14 mouse cellular contexts compared by ENCODE assay signal in genomic region chr17:25723919-25724318, GRCm38 (mm10). TPM values are rescaled to one million over a fixed set of nuclear protein-coding genes. Genes with fewer than 3 reads are reported as not detected.
A peak's percentile ranks its signal among the peaks of the same experiment; 100 is the strongest.
DNase-seq lines count a peak whose midpoint lies in the region; ATAC-seq and TF ChIP-seq lines count a peak whose summit lies in the region.
"Had no signal": no experiment of that assay in that cellular context is flagged by ENCODE, and none has a peak within 500 bp of the region (broad histone marks: within the 10 kb centered on the region; RNA-seq: fewer than 3 reads in every experiment).

No protein-coding gene starts in this region.

- peaks cover 12% of the 10 kb centered on the region for H3K4me1 ChIP-seq in hindbrain, postnatal 0 days (ENCODE audit: insufficient read depth, low read length)
- H3K4me1 ChIP-seq in hindbrain, embryonic 12.5 days, result peaks cover 28% of the 10 kb centered on the region
- peaks cover 14% of the 10 kb centered on the region; the same call in 1 of the 2 replicates for H3K4me1 ChIP-seq in lung, postnatal 0 days (ENCODE audit: insufficient read depth, low read depth, low read length)

- H3K27ac ChIP-seq in hindbrain, postnatal 0 days, result no peak overlapping the region
- H3K27ac ChIP-seq in hindbrain, embryonic 12.5 days, result no peak overlapping the region
- H3K27ac ChIP-seq in lung, postnatal 0 days (ENCODE audit: low read length), result no peak overlapping the region
- H3K27ac ChIP-seq: forebrain, embryonic 15.5 days; liver, embryonic 13.5 days had no signal

- H3K36me3 ChIP-seq in hindbrain, postnatal 0 days (ENCODE audit: insufficient read depth, low read length), result no peaks in the 10 kb centered on the region
- H3K36me3 ChIP-seq in hindbrain, embryonic 12.5 days, result peaks cover 31% of the 10 kb centered on the region
- H3K36me3 ChIP-seq in lung, postnatal 0 days (ENCODE audit: insufficient read depth, low read length), result no peaks in the 10 kb centered on the region
- H3K36me3 ChIP-seq: forebrain, embryonic 15.5 days had no signal

- no peak for TF ChIP-seq EP300 in lung, postnatal 0 days (IDR thresholded peaks at IDR 0.05)

- no peaks in the 10 kb centered on the region for H3K9me3 ChIP-seq in hindbrain, postnatal 0 days (ENCODE audit: low read length)
- H3K9me3 ChIP-seq in hindbrain, embryonic 12.5 days (replicated peaks), result no peaks in the 10 kb centered on the region
- no peaks in the 10 kb centered on the region for H3K9me3 ChIP-seq in lung, postnatal 0 days (ENCODE audit: low read length)
- H3K9me3 ChIP-seq: forebrain, embryonic 15.5 days; liver, embryonic 13.5 days had no signal

- peak; percentile 14 for DNase-seq in hindbrain, postnatal 0 days (ENCODE audit: low spot score)
- no peak for DNase-seq in lung, postnatal 0 days (ENCODE audit: low spot score)
- no peak for DNase-seq in lung, postnatal 25 days (ENCODE audit: low spot score)
- DNase-seq in R1 (ENCODE audit: low read depth, low spot score), result peak; percentile 80
- DNase-seq in retina, embryonic 14.5 days (ENCODE audit: low spot score), result peak; percentile 46
- no peak for DNase-seq in thymus, postnatal 25 days
- DNase-seq in gastrocnemius, postnatal 4 days (ENCODE audit: low spot score in 2 of 2), result no peak
- DNase-seq: cerebellum, adult 9-10 months; gastrocnemius, postnatal 25 days; kidney, postnatal 14 days; liver, embryonic 13.5 days had no signal

- 79% methylated on average over 7 of the region's 7 CpGs for WGBS in hindbrain, postnatal 0 days
- 77% methylated on average over 7 of the region's 7 CpGs for WGBS in hindbrain, embryonic 12.5 days
- 73% methylated on average over 7 of the region's 7 CpGs for WGBS in lung, postnatal 0 days

- no peak overlapping the region for H3K4me2 ChIP-seq in hindbrain, postnatal 0 days (ENCODE audit: low read depth, low read length)
- H3K4me2 ChIP-seq in hindbrain, embryonic 12.5 days (replicated peaks), result no peak overlapping the region
- no peak overlapping the region for H3K4me2 ChIP-seq in lung, postnatal 0 days (replicated peaks; ENCODE audit: low read depth, low read length)
- H3K4me2 ChIP-seq: forebrain, embryonic 15.5 days; liver, embryonic 13.5 days had no signal

- H3K27me3 ChIP-seq in hindbrain, postnatal 0 days (ENCODE audit: insufficient read depth, low read length), result no peaks in the 10 kb centered on the region
- no peaks in the 10 kb centered on the region for H3K27me3 ChIP-seq in hindbrain, embryonic 12.5 days
- H3K27me3 ChIP-seq in lung, postnatal 0 days (replicated peaks; ENCODE audit: insufficient read depth, low read length), result no peaks in the 10 kb centered on the region
- H3K27me3 ChIP-seq: forebrain, embryonic 15.5 days; liver, embryonic 13.5 days had no signal

- peak; percentile 44 for TF ChIP-seq CTCF in hindbrain, postnatal 0 days (IDR thresholded peaks at IDR 0.05; ENCODE audit: low read depth)
- peak; percentile 18 for TF ChIP-seq CTCF in lung, postnatal 0 days (IDR thresholded peaks at IDR 0.05)

- H3K9ac ChIP-seq in hindbrain, postnatal 0 days (replicated peaks; ENCODE audit: low read length), result no peak overlapping the region
- no peak overlapping the region for H3K9ac ChIP-seq in hindbrain, embryonic 12.5 days
- no peak overlapping the region for H3K9ac ChIP-seq in lung, postnatal 0 days (replicated peaks; ENCODE audit: low read depth)
- H3K9ac ChIP-seq: forebrain, embryonic 15.5 days; liver, embryonic 13.5 days had no signal

- ATAC-seq in hindbrain, postnatal 0 days, result no peak
- ATAC-seq in hindbrain, embryonic 12.5 days (ENCODE audit: low FRiP score), result no peak
- no peak for ATAC-seq in lung, postnatal 0 days
- ATAC-seq: forebrain, embryonic 15.5 days had no signal

- H3K4me3 ChIP-seq in hindbrain, postnatal 0 days (ENCODE audit: low read length), result no peak overlapping the region
- H3K4me3 ChIP-seq in hindbrain, embryonic 12.5 days, result no peak overlapping the region
- H3K4me3 ChIP-seq in lung, postnatal 0 days (ENCODE audit: low read depth, low read length), result no peak overlapping the region
- H3K4me3 ChIP-seq: forebrain, embryonic 15.5 days; liver, embryonic 13.5 days had no signal

RNA-seq across cellular contexts. Expression of gene Chtf18, which starts 3.3 kb away (rescaled TPM):
- total RNA-seq in hindbrain, postnatal 0 days (2014; rRNA removed), result 4.9 and 7.8 TPM in 2 replicates
- polyA plus RNA-seq in hindbrain, postnatal 0 days (2015; fragmentation: Nextera tagmentation; extraction: Ambion mirVana), result 4.9 and 5.4 TPM in 2 replicates
- 21.4 and 26.8 TPM in 2 replicates for polyA plus RNA-seq in hindbrain, embryonic 12.5 days (2016; fragmentation: Nextera tagmentation; extraction: Ambion mirVana)
- polyA plus RNA-seq in lung, postnatal 0 days (2015; fragmentation: Nextera tagmentation; extraction: Ambion mirVana), result 1.6 and 2.6 TPM in 2 replicates
- 1 to 10 TPM; 7.7 to 8.6 TPM for total RNA-seq in gastrocnemius, postnatal 4 days (2021)

RNA-seq across cellular contexts. Expression of gene Rpusd1, which starts 3.6 kb away (rescaled TPM):
- total RNA-seq in hindbrain, postnatal 0 days (2014; rRNA removed), result 10.1 and 18.7 TPM in 2 replicates
- 27.5 and 27.9 TPM in 2 replicates for polyA plus RNA-seq in hindbrain, postnatal 0 days (2015; fragmentation: Nextera tagmentation; extraction: Ambion mirVana)
- polyA plus RNA-seq in hindbrain, embryonic 12.5 days (2016; fragmentation: Nextera tagmentation; extraction: Ambion mirVana), result 19.3 and 20.3 TPM in 2 replicates
- 15.2 and 18.1 TPM in 2 replicates for polyA plus RNA-seq in lung, postnatal 0 days (2015; fragmentation: Nextera tagmentation; extraction: Ambion mirVana)
- total RNA-seq in gastrocnemius, postnatal 4 days (2021), result 1 to 10 TPM; 7.9 to 8.1 TPM

RNA-seq across cellular contexts. Expression of gene Gng13, which starts 6.9 kb away (rescaled TPM):
- total RNA-seq in hindbrain, postnatal 0 days (2014; rRNA removed), result 10.9 TPM in 1 of 2 replicates, not detected in the other
- polyA plus RNA-seq in hindbrain, postnatal 0 days (2015; fragmentation: Nextera tagmentation; extraction: Ambion mirVana), result 22.0 and 23.7 TPM in 2 replicates
- polyA plus RNA-seq in hindbrain, embryonic 12.5 days (2016; fragmentation: Nextera tagmentation; extraction: Ambion mirVana), result 0.54 and 0.77 TPM in 2 replicates
- polyA plus RNA-seq in lung, postnatal 0 days (2015; fragmentation: Nextera tagmentation; extraction: Ambion mirVana), result 3.8 and 4.4 TPM in 2 replicates
- total RNA-seq in gastrocnemius, postnatal 4 days (2021), result not detected
- total RNA-seq: gastrocnemius, postnatal 25 days had no signal

RNA-seq across cellular contexts. Expression of gene Mslnl, which starts 11.9 kb away (rescaled TPM):
- total RNA-seq in hindbrain, postnatal 0 days (2014; rRNA removed), result 0.05 TPM in 1 of 2 replicates, not detected in the other
- polyA plus RNA-seq in hindbrain, postnatal 0 days (2015; fragmentation: Nextera tagmentation; extraction: Ambion mirVana), result not detected in 2 replicates
- not detected in 2 replicates for polyA plus RNA-seq in hindbrain, embryonic 12.5 days (2016; fragmentation: Nextera tagmentation; extraction: Ambion mirVana)
- 1.0 and 1.9 TPM in 2 replicates for polyA plus RNA-seq in lung, postnatal 0 days (2015; fragmentation: Nextera tagmentation; extraction: Ambion mirVana)
- not detected for total RNA-seq in gastrocnemius, postnatal 4 days (2021)
- total RNA-seq: gastrocnemius, postnatal 25 days had no signal
- polyA plus RNA-seq: forebrain, embryonic 15.5 days; heart, embryonic 14.5 days; liver, embryonic 13.5 days had no signal

RNA-seq across cellular contexts. Expression of gene Msln, which starts 30.3 kb away (rescaled TPM):
- total RNA-seq in hindbrain, postnatal 0 days (2014; rRNA removed), result 0.50 and 1.1 TPM in 2 replicates
- 2.0 and 2.3 TPM in 2 replicates for polyA plus RNA-seq in hindbrain, postnatal 0 days (2015; fragmentation: Nextera tagmentation; extraction: Ambion mirVana)
- 0.75 TPM in 1 of 2 replicates, not detected in the other for polyA plus RNA-seq in hindbrain, embryonic 12.5 days (2016; fragmentation: Nextera tagmentation; extraction: Ambion mirVana)
- polyA plus RNA-seq in lung, postnatal 0 days (2015; fragmentation: Nextera tagmentation; extraction: Ambion mirVana), result 584 and 630 TPM in 2 replicates
- total RNA-seq in gastrocnemius, postnatal 4 days (2021), result under 1 TPM; 0.44 to 0.49 TPM

Comparison
In these comparisons a context has a peak if more than half of its experiments do, and no peak if none do; other contexts are left out.
1. DNase-seq: peak in hindbrain, postnatal 0 days (single experiment), R1 (single experiment) and retina, embryonic 14.5 days (single experiment); none in lung, postnatal 0 days (single experiment), lung, postnatal 25 days (single experiment), thymus, postnatal 25 days (single experiment) and gastrocnemius, postnatal 4 days (0 of 2).